Mouse (Mus musculus) spleen, adult 18-20 months (tissue): Measurements from ENCODE around the gene Cplx3.

ENCODE experiments used
- DNase-seq, 2 experiments: peaks; one replicate each; pipeline ENCODE4 v3.0.0; 2022; ENCODE audit warnings: mixed read lengths in 2 of 2

Gene Cplx3

DNA sequence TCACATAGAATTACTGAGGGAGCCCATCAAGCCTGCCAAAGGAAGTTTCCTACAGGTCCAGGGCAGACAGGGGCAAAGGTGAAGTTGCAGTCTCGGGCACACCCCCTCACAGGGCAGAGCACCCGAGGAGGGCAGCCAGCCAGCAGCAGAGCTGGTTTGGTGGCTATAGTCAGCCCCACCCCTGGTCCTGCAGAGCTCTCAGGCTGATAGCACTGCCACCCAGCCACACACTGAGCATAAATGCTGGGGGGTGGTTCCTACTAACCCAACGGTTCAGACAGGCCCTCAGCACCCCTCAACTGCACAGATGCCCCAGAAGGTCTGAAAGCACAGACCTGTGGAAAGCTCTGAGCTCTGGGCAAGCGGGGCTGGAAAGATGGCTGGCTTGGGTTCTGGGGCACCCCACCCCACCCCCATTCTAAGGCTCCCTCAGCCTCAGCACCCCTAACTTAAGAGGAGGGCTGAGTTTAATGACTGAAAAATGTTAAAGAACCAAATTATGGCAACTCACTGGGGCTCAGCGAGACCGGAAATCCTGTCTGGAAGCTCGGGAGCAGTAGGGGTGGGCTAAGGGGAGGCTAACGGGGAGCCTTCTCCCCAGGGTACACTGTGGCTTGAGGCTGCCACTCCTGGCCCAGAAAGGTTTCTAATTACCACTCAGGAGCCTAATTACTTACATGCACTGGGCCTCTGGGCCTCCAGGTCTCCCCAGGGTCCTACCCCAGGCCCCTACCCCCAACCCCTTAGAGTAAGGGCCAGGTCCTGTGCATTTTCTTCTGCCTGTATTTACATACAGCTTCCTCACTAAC is 32.8 kb upstream of the Cplx3 start:
- DNase-seq = peak; percentile 63 to 69

DNA sequence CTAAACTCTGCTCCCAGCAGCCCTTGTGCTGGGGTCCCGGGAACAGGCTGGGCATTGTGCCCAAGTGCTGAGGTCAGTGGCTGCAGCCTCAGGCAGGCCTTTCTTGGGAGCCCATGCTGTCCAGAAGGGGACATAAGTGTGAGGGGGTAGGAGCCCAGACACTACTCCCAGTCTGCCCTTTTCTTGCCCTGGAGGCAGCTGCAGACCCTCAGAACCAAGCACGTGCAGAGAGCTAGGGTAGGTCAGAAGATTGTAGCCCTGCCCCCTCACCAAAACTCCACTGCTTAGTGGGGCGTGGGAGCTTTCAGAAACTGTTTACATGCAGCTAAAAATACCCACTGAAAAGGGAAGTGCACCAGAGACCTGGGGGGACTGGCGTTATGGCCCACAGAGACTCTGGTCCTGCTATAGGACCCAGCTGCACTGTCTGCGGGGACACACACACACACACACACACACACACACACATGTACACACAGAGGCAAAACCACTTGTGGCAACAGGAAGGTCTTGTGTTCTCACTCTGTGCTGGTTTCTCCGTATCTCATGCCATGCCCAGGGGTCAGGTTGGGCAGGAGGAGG is 31.8 kb upstream of the Cplx3 start:
- peak; percentile 65 to 78 for DNase-seq

DNA sequence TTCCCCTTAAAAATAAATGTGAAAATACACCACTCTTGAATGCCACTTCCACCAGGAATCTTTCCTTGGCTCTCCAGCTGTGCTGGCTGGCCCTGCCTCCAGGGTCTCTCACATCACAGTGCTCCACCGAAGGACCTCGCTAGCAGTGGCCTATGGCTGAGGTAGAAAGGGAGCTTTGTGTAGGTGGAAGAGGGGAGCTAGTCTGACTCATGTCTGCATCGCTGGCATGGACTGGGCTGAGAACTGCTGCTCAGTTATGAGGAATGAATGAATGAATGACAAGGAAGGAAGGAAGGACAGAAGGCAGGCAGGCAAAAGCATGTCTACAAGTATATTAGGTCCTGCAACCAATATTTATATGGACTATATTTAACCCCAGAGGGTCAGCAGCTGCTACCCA is 31.2 kb upstream of the Cplx3 start:
- DNase-seq = peak in 1 of 2 experiments; percentile 15

DNA sequence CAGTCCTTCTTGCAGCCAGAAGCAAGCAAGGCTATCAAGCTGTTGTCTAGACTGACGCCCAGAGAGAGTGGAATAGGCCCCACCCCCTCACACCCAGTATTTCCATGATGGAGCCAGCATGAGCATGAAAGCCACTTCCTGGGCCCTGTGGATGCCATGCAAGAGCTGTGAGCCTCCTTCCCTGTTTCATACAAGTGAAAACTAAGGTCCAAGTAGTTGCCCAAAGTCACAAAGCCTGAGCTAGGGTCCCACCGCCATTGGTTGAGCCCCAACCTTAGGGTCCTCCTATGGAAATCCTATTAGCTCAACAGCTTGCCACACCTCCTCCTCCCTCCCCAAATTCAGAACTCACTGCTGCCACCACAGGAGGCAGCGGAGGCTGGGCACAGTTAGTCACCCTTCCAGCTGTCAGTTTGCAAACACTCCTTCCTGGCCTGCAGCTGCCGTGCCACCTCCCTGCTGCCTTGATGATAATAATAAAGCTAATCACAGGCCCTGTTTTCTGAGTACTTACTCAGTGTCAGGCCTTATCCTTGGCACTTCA is 27.5 kb upstream of the Cplx3 start:
- DNase-seq = peak in 1 of 2 experiments; percentile 52

DNA sequence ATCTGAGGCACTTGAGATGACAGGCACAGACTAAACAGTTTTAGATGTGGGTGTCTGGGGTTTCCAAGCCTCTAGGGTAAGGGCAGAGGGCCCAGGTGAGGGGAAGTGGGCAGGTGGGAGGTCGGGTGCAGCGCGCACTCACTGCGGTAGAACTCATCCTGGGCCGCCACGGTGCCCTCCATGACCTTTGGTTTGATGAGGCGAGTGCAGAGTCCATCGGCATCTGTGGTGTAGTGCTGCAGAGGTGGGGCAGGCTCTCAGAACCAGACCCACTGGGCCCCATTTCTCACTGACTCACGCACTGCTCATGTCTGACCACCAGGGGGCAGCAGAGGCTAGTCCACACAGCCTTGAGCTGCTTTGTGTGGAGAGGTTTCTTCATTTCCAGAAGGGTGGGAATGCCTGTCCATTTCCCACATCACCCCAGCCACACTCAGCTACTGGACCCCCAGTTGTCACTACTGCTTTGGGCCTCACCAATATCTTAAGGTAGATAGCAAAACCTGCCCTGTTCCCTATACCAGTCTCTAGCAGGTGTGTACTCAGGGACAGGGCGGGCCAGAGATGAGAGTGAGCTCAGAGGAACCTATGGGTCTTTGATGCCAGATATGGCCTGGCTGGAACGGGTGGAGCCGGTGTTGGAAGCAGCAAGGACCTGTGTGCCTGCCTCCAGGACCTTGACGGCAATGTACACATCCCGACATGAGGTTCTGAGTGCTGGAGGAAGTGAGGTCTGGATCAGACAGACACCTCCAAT is 23.2 kb upstream of the Cplx3 start:
- DNase-seq = peak; percentile 62 to 77

DNA sequence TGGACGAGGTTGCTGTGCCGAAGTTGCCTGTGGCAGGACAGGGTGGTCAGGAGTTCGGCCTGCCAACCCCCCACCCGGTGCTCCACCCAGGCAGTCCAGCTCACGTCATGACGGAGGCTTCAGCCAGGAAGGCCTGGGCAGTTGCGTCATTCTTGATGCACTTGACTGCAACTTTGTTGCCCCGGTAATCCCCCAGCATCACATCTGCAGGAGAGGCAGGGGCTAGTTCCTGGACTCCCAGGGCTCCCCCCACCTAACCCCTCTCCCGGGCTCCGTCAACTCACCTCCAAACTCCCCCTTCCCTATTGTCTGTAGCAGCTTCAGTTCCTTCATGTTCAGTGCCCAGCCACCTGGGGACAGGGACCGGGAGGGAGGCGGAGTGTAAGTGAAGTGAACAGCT is 22.6 kb upstream of the Cplx3 start:
- DNase-seq = no peak

DNA sequence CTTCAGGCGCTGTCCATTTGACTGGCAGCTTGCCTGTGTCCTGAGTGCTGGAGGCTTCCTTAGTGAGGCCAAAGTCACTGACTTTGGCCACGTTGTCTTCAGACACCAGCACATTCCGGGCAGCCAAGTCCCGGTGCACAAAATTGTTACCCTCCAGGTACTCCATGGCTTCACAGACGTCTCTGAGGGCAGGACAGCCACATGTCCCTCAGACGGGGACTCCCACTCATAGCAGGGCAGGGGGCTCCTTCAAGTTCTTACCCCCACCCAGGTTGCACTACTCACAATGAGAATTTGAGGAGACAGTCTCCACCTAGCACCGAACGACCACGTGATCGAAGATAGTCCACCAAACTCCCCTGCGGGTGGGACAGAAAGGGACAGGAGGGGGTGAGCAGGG is 21.8 kb upstream of the Cplx3 start:
- no peak for DNase-seq

DNA sequence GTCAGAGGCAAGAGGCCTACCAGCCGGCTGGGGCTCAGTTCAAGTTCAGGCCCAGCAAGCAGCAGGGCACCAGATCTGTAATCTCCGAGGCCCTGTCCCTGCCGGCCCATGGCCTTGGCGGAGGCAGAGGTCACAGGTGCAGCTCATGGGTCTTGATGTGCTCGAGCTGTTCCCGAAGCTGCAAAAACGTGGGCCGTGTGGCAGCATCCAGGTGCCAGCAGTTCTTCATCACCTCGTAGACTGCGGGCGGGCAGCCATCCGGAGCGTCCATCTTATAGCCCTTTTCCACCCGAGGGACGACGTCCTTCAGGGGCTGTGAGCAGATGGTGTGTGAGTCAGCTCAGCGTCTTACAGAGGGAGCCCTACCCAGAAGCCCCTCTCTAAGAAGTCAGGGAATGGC is 21.1 kb upstream of the Cplx3 start:
- DNase-seq = peak in 1 of 2 experiments; percentile 4

DNA sequence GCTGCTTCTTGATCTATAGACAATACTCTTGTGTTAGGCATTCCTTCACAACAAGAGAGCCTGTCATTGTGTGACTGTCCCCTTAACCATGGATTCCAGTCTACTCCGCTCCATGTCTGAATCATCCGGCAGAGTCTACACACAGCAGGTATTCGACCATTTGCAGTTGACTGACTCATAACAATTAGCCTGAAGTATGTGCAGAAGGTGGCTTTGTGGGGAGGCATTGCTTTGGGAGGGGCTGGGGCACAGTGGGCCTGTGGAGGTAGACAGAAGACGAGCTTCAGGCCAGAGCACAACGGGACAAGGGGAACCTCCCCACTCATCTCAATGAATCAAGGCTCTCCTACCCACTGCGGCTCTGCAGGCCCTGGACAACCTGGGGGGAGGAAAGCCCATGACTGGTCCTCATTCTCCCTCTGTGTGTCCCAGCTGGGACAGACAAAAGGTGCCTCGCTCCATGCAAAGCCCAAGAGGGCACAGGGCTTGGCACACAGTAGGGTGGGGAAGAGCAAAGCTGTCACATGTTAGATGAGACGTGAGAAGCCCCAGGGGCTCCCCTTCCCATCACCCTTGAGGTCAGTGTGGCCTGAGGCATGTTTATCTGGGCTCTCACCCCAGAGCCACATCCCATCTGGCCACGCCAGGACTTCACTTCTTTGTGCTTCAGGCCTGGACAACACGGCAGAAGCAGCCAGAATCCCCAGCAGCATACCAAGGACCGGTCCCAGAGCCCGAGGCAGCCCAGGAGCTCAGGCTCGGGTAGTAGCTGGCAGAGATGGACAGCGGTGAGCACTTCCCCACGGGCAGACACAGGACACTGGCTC is 19.8 kb upstream of the Cplx3 start:
- DNase-seq = no peak

DNA sequence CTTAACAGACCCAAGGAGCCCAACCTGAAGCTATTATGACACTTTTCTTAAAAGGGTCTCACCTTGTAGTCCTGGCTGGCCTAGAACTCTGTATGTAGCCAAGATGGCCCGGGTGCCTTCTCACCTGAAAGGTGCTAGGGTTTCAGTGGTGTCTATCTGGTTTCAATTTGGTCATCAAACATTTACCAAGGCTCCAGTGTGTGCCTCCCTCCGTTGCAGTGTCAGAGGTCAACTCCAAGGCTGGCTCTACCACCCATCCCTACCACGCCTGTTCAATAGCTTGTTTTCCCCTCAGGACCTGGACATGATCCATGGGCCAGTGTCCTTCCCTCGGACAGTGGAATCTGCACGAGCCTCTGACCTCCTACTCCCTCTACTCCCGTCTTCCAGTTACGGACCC is 18.2 kb upstream of the Cplx3 start:
- peak in 1 of 2 experiments; percentile 4 for DNase-seq

DNA sequence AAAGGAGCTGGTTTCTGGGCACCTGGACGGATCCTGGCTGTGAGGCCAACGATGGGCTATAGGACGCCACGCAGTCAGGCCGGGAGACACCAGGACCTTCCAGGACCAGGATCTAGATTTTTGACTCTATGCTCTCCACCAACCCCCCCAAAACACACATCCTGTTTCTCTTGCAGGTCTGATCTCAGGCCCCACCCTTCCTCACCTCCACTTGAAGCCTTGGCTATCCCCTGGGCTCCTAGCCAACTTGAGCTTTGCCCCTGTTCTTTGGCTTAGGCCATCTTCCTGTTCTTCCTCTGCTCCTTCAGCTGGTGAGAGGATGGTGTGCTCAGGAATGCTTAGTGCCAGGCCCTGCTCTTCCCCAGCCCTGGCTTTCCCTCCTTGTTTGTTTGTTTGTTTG is 14.6 kb upstream of the Cplx3 start, which contains the start of gene Lman1l:
TSS of gene Lman1l (minus strand) at position 101 of the 400 bp plus-strand sequence.
- no peak for DNase-seq

DNA sequence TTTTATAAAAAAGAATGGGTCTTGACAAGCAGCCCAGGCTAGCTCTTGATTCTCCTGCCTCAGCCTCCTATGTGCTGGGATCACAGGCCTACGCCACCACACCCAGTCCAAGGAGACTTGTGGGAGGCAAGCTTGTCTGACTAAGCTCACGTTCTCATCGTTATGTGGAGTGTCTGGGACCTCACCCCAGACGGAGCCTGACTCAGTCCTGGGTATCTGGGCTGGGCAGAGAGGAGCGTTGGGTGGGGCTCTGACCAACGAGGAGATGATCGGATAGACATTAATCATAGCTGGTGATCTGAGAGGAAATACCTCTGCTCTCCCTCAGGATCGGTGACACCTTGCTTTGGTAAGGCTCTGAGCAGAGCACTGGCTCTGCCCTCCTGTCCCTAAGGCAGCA is 12.8 kb upstream of the Cplx3 start:
- no peak for DNase-seq

DNA sequence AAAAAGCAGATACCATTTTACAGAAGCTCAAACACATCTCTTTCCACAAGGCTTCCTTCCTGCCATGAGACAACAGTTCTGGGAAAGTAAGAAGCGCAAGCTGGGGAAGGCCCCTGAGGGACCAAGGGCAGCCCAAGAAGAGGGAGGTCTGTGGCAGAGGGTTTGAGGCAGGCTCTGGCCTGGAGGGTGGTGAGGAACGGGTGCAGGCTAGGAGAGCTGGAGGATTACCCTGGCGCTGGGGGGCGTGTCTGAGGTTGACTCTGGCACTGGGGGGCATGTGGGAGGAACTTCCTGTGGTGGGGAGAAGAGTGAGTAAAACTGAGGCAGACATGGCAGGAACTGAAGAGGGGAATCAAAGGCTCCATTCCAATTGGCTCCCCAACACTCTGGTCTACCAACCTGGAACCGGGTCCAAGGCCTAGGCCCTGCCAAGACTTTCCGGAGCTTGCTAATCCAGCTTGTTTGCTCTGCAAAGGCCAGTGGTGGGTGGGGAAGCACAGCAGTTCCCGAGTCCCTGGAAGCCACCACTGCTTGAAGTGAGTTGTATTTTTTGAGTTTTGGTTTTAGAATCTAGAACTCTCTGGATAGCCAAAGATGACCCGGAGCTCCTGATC is 11.6 kb upstream of the Cplx3 start:
- DNase-seq = no peak

DNA sequence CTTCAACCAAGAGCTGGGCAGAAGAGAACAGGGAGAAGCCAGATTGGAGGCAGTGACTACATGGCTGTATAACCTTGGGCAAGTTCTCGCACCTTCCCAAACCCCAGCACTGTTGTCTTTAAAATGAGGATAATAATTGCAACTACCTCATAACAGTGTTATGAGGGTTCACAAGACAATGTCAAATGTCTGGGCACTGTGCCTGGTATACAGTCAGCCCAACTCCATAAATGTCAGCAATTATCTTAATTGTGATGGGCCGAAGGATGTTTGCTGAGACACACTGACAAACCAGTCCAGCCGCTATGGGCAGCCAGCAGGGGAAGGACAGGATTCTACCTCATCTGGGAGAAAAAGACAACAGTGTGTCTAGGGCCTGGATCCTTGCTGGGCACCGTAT is 8.7 kb upstream of the Cplx3 start:
- no peak for DNase-seq

DNA sequence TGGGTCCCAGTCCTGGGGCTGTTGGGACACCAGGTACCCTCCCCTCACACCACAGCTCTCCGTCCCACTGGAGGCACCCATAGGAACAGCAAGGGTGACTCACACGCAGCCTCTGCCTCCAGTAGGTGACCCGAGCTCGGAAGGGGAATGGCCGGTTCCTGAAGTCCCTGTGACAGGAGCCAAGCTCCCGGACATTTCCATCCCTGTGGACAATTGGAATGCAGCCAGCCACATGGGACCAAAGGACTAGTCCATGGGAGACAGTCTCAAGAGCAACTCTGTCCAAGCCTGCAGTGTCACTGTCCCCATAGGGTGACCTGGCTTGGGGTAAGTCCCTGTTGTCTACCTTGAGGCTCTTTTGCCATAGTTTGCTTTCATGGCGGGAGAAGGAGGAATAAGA is 7.9 kb upstream of the Cplx3 start:
- DNase-seq = no peak

DNA sequence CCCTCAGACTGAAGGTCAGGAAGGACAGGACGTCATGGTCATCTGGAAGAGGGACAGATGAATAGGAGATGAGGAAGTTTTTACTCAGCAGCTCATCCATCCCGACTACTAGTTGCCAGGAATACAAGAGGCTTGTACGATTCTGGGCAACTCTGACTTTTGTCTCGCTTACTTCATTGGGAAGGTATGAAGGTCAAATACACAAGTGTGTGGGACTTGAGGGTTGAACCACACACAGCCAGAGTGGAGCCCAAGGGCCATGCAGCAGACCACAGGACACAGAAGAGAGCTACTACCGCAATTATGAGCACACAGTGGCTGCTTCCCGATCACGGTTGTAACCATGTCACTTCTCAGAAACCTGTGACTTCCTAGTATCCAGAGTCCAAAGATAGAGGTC is 6.5 kb upstream of the Cplx3 start:
- no peak for DNase-seq

DNA sequence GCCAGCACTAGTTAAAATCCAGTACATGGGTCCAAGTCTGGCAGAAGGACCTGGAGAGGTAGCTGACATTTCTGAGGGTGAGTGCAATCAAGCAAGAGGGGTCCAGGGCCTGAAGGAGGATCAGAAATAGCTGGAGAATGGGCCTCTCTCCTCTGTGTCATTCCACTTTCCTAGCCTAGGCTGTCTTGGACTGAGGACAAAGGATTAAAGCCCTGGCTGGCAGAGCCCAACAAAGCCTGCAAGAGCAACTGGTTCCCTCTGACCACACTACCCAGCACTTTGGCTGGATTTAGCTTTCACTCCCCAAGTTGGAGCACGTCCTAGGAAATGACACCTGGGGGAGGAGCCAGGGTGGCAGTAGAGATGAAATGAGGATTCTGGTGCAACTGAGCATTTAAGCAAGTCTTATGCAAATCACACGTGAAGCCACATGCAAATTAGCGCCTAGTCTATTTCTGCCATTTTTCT is 4.3 kb upstream of the Cplx3 start:
- no peak for DNase-seq

DNA sequence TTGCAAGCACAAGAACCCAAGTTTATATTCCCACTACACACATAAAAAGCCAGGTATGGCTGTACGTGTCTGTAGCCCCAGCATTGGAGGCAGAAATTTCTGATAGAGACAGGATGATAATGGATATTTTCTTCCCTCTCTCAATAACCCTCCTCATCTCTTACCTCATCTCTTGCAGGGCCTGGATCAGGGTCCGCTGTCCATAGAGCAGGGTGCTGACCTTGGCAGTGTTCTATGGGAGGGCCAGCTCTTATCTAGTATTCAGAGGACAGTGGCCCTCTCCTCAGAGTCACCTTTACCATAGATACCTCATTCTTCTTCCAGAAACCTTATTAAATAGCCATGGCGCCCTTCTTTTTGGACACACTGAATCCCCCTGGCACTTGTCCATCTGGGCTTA is 3.7 kb upstream of the Cplx3 start:
- no peak for DNase-seq

DNA sequence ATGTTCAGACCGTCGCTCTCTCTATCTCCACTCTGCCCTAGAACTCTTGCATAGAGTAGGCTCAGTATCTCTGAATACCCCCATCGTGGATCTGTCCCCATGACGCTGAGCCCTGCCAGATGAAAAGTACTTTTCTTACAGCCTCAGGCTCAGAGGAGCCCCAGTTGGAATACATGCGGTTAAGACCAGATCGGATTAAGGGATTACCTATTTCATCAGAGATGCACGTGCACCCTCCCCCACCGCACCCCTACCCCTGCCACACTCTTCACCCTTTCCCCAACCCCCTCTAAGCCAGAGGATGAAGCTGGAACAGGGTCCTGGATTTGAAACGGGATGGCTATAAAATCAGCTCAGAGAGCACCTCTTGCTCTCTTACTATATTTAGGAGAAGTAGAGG is 578 bp downstream of the Cplx3 start:
- no peak for DNase-seq

DNA sequence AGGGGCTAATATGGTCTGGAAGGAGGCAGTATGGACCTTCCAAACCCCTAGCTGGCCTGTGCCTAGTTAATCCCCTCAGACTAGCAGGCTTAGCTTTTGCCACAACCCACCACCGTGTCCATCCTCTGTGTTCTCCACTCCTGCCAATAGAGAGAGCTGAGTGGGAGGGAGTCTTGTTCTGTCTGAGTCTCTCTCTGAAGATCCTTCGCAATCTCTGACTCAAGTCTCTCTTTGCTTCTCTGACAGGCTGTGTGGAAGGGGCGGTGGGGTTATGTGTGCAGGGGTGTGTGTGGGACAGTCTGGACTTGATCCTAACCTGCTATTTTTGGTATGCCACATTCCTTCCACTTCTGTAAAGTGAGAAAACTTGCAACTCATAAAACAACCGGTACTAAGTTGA is 1.2 kb downstream of the Cplx3 start:
- DNase-seq = no peak

DNA sequence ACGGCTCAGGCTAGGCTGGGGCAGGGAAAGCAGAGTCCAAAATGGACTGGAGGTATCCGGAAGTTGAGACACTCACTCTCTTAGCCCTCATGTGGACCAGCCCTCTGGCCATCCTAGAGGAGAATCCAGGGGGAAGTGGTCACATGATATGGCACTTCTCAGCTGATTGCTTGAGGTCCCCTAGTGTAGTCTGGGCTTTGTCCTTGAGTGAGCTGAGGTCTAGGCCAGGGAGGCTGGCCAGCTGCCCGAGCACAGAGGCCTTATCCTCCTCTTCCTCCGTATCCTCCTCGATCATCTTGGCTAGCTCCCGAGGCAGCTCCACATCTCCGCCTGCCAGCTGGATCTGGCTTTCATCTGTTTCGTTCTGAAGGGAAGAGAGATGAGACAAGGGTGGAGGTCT is 4.0 kb downstream of the Cplx3 start:
- no peak for DNase-seq

DNA sequence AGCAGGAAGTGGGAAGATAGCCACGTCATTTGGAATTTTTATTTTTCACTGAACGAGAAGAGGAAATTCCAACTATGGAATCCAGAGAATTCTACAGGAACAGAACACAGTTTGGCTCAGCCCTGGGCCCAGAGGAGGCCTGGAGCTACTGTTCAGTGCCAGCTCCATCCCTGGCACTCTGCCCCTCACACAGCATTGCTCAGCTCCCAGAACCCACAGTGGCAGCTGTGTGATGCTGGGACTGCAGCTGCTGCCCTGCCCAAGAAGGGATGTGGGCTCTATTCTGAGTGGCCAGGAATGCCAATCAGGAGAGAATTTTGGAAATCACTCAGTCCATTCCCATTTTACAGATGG is 4.8 kb downstream of the Cplx3 start:
- no peak for DNase-seq
